Mouse (Mus musculus) heart, embryonic 15.5 days (tissue): ENCODE data around the gene Osgep. TPM values are rescaled to one million over a fixed set of nuclear protein-coding genes. Genes with fewer than 3 reads are reported as not detected.
"Not testable (repeated sequence)": the region's sequence is repeated elsewhere in the genome, so short reads cannot be mapped to it uniquely, and the experiment has no call there.

Experiments used
- ATAC-seq: fragments of 200-750 bp; cut with Nextera tagmentation; replicated peaks from 2 replicates; pipeline ENCODE4 v1.8.0; 2017; ENCODE audit warnings: low read depth, moderate TSS enrichment; ENCODE audit not compliant: insufficient number of reproducible peaks, insufficient read depth, low FRiP score
- H3K27ac ChIP-seq: fragments of 300-500 bp; sonication (generic); 2 replicates; pipeline ENCODE4 v1.5.1; 2015; ENCODE audit warnings: mild to moderate bottlenecking, inconsistent platforms
- H3K27me3 ChIP-seq: fragments of 300-500 bp; sonication (generic); 2 replicates; pipeline ENCODE4 v1.6.1; 2015; ENCODE audit warnings: inconsistent platforms
- H3K36me3 ChIP-seq: fragments of 300-500 bp; sonication (generic); 2 replicates; pipeline ENCODE4 v1.6.1; 2015; ENCODE audit warnings: mild to moderate bottlenecking, inconsistent platforms
- H3K4me1 ChIP-seq: fragments of 300-500 bp; sonication (generic); replicated peaks from 2 replicates; pipeline ENCODE4 v1.6.1; 2015; ENCODE audit warnings: inconsistent platforms
- H3K4me2 ChIP-seq: fragments of 300-500 bp; sonication (generic); 2 replicates; pipeline ENCODE4 v1.6.1; 2015; ENCODE audit warnings: inconsistent platforms, mild to moderate bottlenecking, moderate library complexity
- H3K4me3 ChIP-seq: fragments of 300-500 bp; sonication (generic); 2 replicates; pipeline ENCODE4 v1.5.1; 2015; ENCODE audit warnings: mild to moderate bottlenecking, inconsistent platforms
- H3K9ac ChIP-seq: fragments of 300-500 bp; sonication (generic); 2 replicates; pipeline ENCODE4 v1.6.1; 2015; ENCODE audit warnings: mild to moderate bottlenecking, inconsistent platforms
- H3K9me3 ChIP-seq: fragments of 300-500 bp; sonication (generic); replicated peaks from 2 replicates; pipeline ENCODE4 v1.6.1; 2016; ENCODE audit warnings: inconsistent platforms
- WGBS: fragments of 180-500 bp; shearing (Covaris S2); methylation state at CpG from one replicate; pipeline ENCODE4 v1.1.7; 2015; ENCODE audit warnings: mixed read lengths; 5-methylcytosine and 5-hydroxymethylcytosine counted together
- polyA plus RNA-seq: library from polyadenylated mRNA; unstranded; fragments of >200 nt; fragmentation: Nextera tagmentation; extraction: Ambion mirVana; gene quantifications from 2 replicates; pipeline ENCODE4 v1.2.1, GENCODE M21; 2015

Gene Osgep
- 117 and 133 TPM in 2 replicates for polyA plus RNA-seq

DNA sequence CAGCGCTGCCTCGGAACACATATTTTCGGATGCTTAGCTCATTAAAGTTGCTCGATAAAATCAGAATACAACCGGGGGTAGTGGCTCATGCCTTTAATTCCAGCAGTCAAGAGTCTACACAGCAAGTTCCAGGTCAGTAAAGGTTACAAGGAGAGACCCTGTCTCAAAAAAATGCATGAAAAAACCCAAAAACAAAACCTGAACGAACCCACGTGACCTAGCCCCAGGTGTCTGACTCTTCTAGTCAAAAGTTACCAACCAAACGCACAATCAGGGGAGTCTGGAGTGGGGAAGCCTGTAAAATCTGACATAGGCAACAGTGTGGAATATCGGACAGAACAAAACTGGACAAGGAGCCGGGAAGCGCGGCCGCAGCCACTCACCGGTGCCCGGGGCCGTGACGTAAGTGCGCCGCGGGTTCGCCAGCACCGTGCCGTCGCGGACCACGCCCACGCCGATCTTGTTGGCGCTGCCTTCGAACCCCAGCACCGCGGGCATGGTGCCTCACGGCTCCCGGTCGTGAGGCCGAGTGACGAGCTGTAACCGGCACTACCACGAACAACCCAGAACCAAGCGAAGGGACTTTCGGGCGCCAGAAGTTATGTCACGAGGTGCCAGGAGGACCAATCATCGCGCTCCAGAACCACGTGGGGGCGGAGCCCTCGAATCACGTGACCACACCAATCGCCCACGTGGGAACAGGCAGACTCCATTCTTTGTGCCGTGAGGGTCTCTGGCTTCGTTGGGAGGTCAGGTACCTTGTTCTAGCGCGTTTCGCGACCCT lies at the start of gene Osgep, which contains the start of gene Apex1:
Gene Osgep, minus strand, starts transcription at position 613 of the 784 bp plus-strand sequence.
Gene Apex1, plus strand, starts transcription at position 688 of the 784 bp plus-strand sequence.
- under 1% methylated on average over 57 of the region's 57 CpGs for WGBS
- Histone ChIP-seq H3K9me3 (no peaks in the 10 kb centered on the region), H3K4me2 (peak within 1 kb of the TSS; percentile 83), H3K27ac (peak within 1 kb of the TSS; percentile 95), H3K4me3 (peak within 1 kb of the TSS; percentile 86), H3K36me3 (peaks cover 27% of the 10 kb centered on the region), H3K9ac (peak within 1 kb of the TSS; percentile 81), H3K4me1 (peaks cover 16% of the 10 kb centered on the region), H3K27me3 (no peaks in the 10 kb centered on the region)
- peak; percentile 94 for ATAC-seq

GRCm38 (mm10) chr14:50973700-50974099 lies 49.0 kb upstream of the Osgep start:
- no peak overlapping the region for H3K4me2 ChIP-seq
- H3K4me3 ChIP-seq, result no peak overlapping the region
- no peaks in the 10 kb centered on the region for H3K27me3 ChIP-seq
- ATAC-seq, result no peak
- no peaks in the 10 kb centered on the region for H3K9me3 ChIP-seq
- H3K27ac ChIP-seq, result no peak overlapping the region
- H3K9ac ChIP-seq, result no peak overlapping the region
- peaks cover 9% of the 10 kb centered on the region for H3K4me1 ChIP-seq
- 40% methylated on average over 4 of the region's 4 CpGs for WGBS
- H3K36me3 ChIP-seq, result no peaks in the 10 kb centered on the region

- H3K36me3 ChIP-seq, H3K27ac ChIP-seq, H3K4me2 ChIP-seq, H3K4me3 ChIP-seq, H3K27me3 ChIP-seq, H3K4me1 ChIP-seq, H3K9me3 ChIP-seq, H3K9ac ChIP-seq, ATAC-seq: not testable (repeated sequence)
- 94% methylated on average over 5 of the region's 5 CpGs for WGBS
Observed at GRCm38 (mm10) chr14:50973054-50973453, 48.4 kb upstream of the Osgep start.

DNA sequence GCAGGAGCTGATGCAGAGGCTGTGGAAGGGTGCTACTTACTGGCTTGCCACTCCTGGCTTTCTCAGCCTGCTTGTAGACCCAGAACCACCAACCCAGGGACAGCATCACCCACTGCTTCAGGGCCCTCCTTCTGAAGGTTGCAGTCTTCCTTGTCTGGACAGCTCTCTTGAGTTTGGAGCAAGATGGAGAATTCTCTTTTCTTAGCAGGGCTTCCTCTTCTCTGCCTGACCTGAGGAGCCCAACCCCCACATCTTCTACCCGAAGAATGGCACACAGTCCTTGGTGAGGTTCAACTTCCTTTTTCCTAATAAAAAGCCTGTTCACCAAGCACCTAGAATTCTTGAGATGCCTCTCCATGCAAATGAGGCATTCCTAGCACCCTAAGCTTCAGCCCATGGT lies 46.1 kb upstream of the Osgep start:
- no peaks in the 10 kb centered on the region for H3K27me3 ChIP-seq
- H3K27ac ChIP-seq, result no peak overlapping the region
- H3K9me3 ChIP-seq, result no peaks in the 10 kb centered on the region
- H3K4me3 ChIP-seq, result no peak overlapping the region
- no peak for ATAC-seq
- no peak overlapping the region for H3K4me2 ChIP-seq
- H3K36me3 ChIP-seq, result no peaks in the 10 kb centered on the region
- whole genome bisulfite sequencing, result 59% methylated on average over 1 of the region's 1 CpGs
- H3K4me1 ChIP-seq, result peaks cover 6% of the 10 kb centered on the region
- no peak overlapping the region for H3K9ac ChIP-seq

DNA sequence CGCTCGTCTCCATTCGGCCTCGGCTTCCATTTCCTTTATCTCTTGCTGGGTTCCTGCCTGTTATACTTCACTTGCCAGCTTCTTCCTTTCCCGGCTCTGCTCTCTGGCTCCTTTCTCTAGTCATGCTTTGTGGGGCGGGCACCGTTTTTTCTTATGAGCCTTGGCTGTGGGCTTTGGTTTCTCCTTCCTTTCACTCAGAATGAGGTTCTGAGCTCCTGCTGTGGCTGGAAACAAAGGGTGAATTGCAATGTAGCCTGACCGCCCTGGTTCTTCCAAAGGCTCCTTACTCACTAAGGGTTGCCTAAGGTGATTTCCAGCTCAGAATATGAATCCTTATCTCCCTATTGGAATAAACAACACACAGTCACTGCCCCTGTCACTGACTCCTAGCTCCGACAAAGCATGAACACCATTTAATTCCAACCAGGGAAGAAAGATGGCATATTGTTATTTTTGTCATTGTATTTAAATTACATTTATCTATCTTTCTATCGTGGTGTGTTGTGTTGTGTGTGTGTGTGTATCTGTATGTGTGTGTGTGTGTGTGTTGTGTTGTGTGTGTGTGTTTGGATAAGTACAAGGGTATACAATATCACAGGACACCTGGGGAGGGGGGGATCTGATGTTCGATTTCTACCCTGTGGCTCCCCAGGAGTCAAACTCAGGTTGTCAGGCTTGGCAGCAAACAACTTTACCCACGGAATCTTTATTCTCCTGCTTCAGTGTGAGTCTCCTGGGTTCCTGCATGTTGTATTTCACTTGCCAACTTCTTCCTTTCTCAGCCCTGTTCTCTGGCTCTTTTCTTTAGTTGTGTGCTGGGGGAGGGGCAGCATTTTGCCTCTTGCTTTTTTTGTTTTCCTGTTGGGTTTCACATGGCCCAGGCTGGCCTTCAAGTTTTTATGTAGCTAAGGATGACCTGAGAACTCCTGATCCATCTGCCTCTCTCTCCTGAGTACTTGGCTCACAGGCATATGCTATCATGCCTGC lies 45.2 kb upstream of the Osgep start:
- Histone ChIP-seq H3K36me3 (no peaks in the 10 kb centered on the region), H3K27ac (no peak overlapping the region; the same call in 1 of the 2 replicates), H3K27me3 (no peaks in the 10 kb centered on the region), H3K9me3 (no peaks in the 10 kb centered on the region), H3K9ac (no peak overlapping the region), H3K4me1 (peaks cover 6% of the 10 kb centered on the region), H3K4me2 (peak overlapping the region; percentile 35; the same call in 1 of the 2 replicates), H3K4me3 (no peak overlapping the region)
- ATAC-seq, result no peak
- 22% methylated on average over 12 of the region's 12 CpGs for WGBS

DNA sequence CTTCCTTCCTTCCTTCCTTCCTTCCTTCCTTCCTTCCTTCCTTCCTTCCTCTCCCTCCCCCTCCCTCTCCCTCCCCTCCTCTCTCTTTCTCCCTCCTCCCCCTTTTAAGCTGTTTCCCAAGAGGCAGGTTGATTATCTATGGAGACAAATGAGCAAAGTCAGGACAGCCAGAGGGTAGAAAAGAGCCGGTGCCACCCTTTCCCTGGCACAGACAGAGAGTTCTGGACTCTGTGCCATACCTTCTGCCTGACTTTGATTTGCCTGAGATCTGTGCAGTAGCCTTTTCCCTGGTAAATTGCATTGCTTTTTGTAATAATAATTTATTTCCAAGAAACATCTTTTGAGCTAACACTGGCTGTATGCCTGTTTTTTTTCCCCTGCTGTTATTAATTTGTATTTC lies 44.3 kb upstream of the Osgep start:
- Histone ChIP-seq H3K27me3 (no peaks in the 10 kb centered on the region), H3K4me2 (no peak overlapping the region), H3K9ac (no peak overlapping the region), H3K4me3 (no peak overlapping the region), H3K36me3 (no peaks in the 10 kb centered on the region), H3K9me3 (no peaks in the 10 kb centered on the region), H3K27ac (no peak overlapping the region; the same call in 1 of the 2 replicates), H3K4me1 (peaks cover 4% of the 10 kb centered on the region)
- ATAC-seq, result no peak
- 25% methylated on average over 1 of the region's 1 CpGs for WGBS

- Histone ChIP-seq H3K4me3 (no peak overlapping the region), H3K36me3 (no peaks in the 10 kb centered on the region), H3K4me2 (no peak overlapping the region), H3K27me3 (no peaks in the 10 kb centered on the region), H3K9ac (no peak overlapping the region), H3K9me3 (no peaks in the 10 kb centered on the region), H3K4me1 (peaks cover 4% of the 10 kb centered on the region), H3K27ac (no peak overlapping the region)
- no peak for ATAC-seq
- WGBS, result 84% methylated on average over 5 of the region's 5 CpGs
Observed at GRCm38 (mm10) chr14:50968216-50968980, 43.7 kb upstream of the Osgep start.

DNA sequence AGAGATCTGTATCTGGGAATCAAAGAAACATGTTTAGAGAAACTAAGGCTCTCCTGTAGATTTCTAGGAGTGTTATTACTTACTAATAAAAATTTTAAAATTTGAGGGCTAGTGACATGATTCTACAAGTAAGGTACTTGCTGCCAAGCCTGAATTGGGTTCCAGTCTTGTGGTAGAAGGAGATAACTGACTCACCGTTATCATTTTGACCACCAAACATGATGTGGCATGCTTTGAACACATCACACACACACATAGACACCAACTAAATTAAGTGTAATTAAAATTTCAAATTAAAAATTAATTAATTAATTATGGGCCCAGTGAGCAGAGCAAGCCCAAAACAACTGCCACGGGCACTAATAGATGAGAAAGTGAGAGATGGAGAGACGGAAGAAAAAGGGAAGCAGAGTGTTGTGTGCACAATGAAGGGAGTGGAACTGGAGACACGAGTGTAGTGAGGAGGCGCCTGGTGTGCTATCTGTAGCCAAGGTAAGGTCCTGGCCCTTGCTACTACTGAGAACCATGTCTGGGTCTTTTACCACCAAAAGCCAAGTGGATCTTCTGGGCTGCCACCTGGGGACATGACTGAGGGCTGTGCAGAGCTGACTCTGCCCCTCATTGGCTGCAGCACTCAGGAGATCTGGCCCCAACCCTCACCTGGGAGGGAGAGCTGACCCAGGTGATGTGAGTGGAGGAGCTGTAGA lies 33.7 kb upstream of the Osgep start:
- not testable (repeated sequence) for H3K27me3 ChIP-seq, H3K9me3 ChIP-seq, H3K4me1 ChIP-seq, H3K36me3 ChIP-seq, H3K27ac ChIP-seq, H3K4me3 ChIP-seq, H3K9ac ChIP-seq, H3K4me2 ChIP-seq, ATAC-seq
- 87% methylated on average over 5 of the region's 5 CpGs for WGBS

- not testable (repeated sequence) for H3K4me3 ChIP-seq, ATAC-seq, H3K4me2 ChIP-seq, H3K9ac ChIP-seq, H3K36me3 ChIP-seq, H3K27me3 ChIP-seq, H3K9me3 ChIP-seq, H3K4me1 ChIP-seq, H3K27ac ChIP-seq
- 68% methylated on average over 3 of the region's 3 CpGs for WGBS
Observed at GRCm38 (mm10) chr14:50957146-50957545, 32.5 kb upstream of the Osgep start.

- H3K9ac ChIP-seq, H3K9me3 ChIP-seq, H3K4me3 ChIP-seq, H3K27me3 ChIP-seq, H3K4me1 ChIP-seq, H3K27ac ChIP-seq, H3K36me3 ChIP-seq, ATAC-seq: not testable (repeated sequence)
- 84% methylated on average over 6 of the region's 6 CpGs for WGBS
- H3K4me2 ChIP-seq, result peak overlapping the region; percentile 59
Observed at GRCm38 (mm10) chr14:50956724-50957123, 32.0 kb upstream of the Osgep start.
